Mouse (Mus musculus) embryonic facial prominence, embryonic 12.5 days (tissue): ENCODE data around the gene Sesn2. TPM values are rescaled to one million over a fixed set of nuclear protein-coding genes. Genes with fewer than 3 reads are reported as not detected.

ENCODE experiments used
- ATAC-seq: fragments of 200-750 bp; cut with Nextera tagmentation; 2 replicates; pipeline ENCODE4 v1.8.0; 2017; ENCODE audit not compliant: insufficient number of reproducible peaks, insufficient read depth, low FRiP score, low TSS enrichment
- H3K27ac ChIP-seq: fragments of 300-500 bp; sonication (generic); 2 replicates; pipeline ENCODE4 v1.5.1; 2016; ENCODE audit warnings: mild to moderate bottlenecking
- H3K27me3 ChIP-seq: fragments of 300-500 bp; sonication (generic); 2 replicates; pipeline ENCODE4 v1.6.1; 2016; ENCODE audit warnings: mild to moderate bottlenecking, moderate library complexity
- H3K36me3 ChIP-seq: fragments of 300-500 bp; sonication (generic); 2 replicates; pipeline ENCODE4 v1.6.1; 2016; ENCODE audit warnings: mild to moderate bottlenecking
- H3K4me1 ChIP-seq: fragments of 300-500 bp; sonication (generic); 2 replicates; pipeline ENCODE4 v1.6.1; 2016
- H3K4me2 ChIP-seq: fragments of 300-500 bp; sonication (generic); replicated peaks from 2 replicates; pipeline ENCODE4 v1.6.1; 2016; ENCODE audit warnings: mild to moderate bottlenecking, moderate library complexity
- H3K4me3 ChIP-seq: fragments of 300-500 bp; sonication (generic); 2 replicates; pipeline ENCODE4 v1.5.1; 2016; ENCODE audit warnings: mild to moderate bottlenecking
- H3K9ac ChIP-seq: fragments of 300-500 bp; sonication (generic); 2 replicates; pipeline ENCODE4 v1.6.1; 2016; ENCODE audit warnings: mild to moderate bottlenecking, moderate library complexity
- H3K9me3 ChIP-seq: fragments of 300-500 bp; sonication (generic); 2 replicates; pipeline ENCODE4 v1.6.1; 2016; ENCODE audit warnings: mild to moderate bottlenecking, moderate library complexity
- WGBS: fragments of 180-500 bp; shearing (Covaris S2); methylation state at CpG from one replicate; pipeline ENCODE4 v1.1.7; 2016; 5-methylcytosine and 5-hydroxymethylcytosine counted together
- polyA plus RNA-seq: library from polyadenylated mRNA; unstranded; fragments of >200 nt; fragmentation: Nextera tagmentation; extraction: Ambion mirVana; gene quantifications from 2 replicates; pipeline ENCODE4 v1.2.1, GENCODE M21; 2016

Sesn2 gene
- polyA plus RNA-seq, 1 experiment from 2014 or later = 11.4 TPM

DNA sequence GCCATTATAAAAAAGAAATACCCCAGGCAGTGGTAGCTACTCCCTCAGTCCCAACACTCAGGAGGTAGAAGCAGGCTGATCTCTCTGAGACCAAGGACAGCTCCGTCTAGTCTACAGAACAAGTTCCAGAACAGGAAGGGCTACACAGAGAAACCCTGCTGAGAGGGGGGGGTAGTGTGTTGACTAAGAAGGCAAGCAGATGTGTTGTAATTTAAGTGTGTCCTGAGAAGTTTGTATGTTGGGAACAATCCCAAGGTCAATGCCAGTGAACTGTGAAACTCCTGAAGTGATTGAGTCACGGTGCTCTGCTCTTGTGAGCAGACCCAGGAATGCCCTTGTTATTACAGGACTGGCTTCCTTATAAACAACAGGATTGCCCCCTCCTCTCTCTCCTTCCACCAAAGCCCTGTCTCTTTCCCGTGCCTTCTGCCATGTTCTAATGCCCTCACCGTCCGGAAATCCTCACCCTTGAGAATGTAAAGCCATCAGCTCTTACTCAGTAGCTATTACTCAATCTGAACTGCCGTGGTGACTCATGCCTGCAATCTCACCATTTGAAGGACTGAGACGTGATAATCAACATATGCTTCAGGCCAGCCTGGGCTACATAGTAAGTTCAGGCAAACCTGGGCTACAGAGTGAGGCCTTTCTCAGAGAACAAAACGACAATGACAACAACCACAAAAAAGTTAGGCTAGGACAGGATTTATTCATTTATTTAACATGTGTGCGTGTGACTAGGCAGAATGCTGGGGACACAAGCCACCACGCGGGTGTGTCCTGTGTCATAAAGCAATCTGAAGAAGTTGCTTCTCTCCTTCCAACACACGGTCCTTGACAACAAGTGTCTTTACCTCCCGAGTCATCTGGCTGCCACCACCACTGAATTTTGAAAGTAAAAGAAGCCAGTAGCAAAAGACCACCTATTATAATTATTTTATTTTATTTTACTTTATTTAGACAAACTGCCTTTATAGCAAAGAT is 34.1 kb downstream of the Sesn2 start:
- H3K36me3 ChIP-seq = no peaks in the 10 kb centered on the region
- H3K4me2 ChIP-seq = no peak overlapping the region
- H3K27ac ChIP-seq = no peak overlapping the region
- no peak for ATAC-seq
- no peaks in the 10 kb centered on the region for H3K9me3 ChIP-seq
- no peak overlapping the region for H3K9ac ChIP-seq
- 77% methylated on average over 13 of the region's 13 CpGs for WGBS
- H3K4me1 ChIP-seq = no peaks in the 10 kb centered on the region
- H3K27me3 ChIP-seq = no peaks in the 10 kb centered on the region
- no peak overlapping the region for H3K4me3 ChIP-seq

DNA sequence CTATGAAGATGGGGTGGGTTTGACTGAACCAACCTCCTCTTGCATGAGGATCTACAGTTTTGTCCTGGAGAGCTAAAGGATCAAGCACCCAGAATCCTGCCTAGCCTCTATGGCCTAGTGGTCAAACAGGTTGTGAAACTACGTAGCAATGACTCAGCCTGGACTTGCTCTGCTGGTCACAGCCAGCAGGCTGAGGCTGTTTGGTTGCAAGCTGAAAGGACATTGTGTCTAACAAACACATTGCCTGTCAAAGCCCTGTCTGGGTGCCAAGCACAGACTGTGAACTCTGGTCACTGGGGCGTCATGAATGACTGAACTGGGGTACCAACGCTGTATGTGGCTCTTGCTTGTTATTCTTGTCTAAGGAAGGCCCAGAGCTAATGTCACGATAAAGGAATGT is 35.7 kb downstream of the Sesn2 start:
- 73% methylated on average over 4 of the region's 4 CpGs for WGBS
- no peaks in the 10 kb centered on the region for H3K36me3 ChIP-seq
- peaks cover 9% of the 10 kb centered on the region; the same call in 1 of the 2 replicates for H3K4me1 ChIP-seq
- H3K27ac ChIP-seq = no peak overlapping the region
- no peak for ATAC-seq
- no peak overlapping the region for H3K4me3 ChIP-seq
- no peaks in the 10 kb centered on the region for H3K27me3 ChIP-seq
- H3K9me3 ChIP-seq = no peaks in the 10 kb centered on the region
- H3K4me2 ChIP-seq = no peak overlapping the region
- H3K9ac ChIP-seq = no peak overlapping the region

DNA sequence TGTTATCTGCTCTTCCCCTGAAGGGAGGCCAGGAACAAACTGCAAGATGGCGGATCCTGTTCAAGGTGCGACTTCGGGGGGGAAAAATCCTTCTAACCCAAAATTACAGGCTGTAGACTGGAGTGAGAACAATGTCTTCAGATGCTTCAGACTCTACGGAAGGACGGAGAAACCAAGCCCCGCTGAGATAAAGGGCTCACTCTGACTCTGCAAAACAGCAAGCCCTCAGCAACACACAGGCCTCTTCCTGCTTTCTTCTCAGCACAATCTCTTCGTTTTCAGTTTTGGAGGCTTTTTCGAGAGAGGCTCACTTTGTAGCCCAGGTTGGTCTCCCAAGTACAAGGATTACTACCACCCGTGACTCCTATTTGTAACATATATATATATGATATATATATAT is 36.9 kb downstream of the Sesn2 start:
- no peaks in the 10 kb centered on the region for H3K27me3 ChIP-seq
- no peak overlapping the region for H3K27ac ChIP-seq
- no peak overlapping the region for H3K4me2 ChIP-seq
- no peak overlapping the region for H3K9ac ChIP-seq
- H3K9me3 ChIP-seq = no peaks in the 10 kb centered on the region
- no peaks in the 10 kb centered on the region for H3K36me3 ChIP-seq
- WGBS = 87% methylated on average over 9 of the region's 9 CpGs
- H3K4me3 ChIP-seq = no peak overlapping the region
- peaks cover 10% of the 10 kb centered on the region; the same call in 1 of the 2 replicates for H3K4me1 ChIP-seq
- no peak for ATAC-seq

DNA sequence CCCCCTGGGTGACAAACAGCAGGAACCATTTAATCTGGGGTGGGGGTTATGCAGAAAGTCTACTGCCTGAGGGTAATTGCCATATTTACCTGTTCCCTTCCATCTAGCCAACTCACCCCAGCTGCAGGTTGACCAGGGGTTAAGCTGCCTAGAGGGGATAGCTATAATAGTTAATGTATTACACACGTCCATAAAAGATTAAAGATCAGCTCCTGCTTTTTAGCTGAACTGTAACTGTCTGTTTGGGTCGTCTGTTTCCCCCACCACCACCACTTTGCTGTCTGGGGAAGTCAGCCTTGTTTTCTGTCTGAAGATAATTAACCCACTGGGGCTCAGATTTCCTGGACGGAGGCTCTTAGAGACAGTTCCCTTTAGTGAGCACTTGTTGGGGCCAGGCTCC is 40.4 kb downstream of the Sesn2 start:
- Histone ChIP-seq H3K36me3 (no peaks in the 10 kb centered on the region), H3K4me2 (no peak overlapping the region), H3K27ac (no peak overlapping the region), H3K4me1 (peaks cover 10% of the 10 kb centered on the region; the same call in 1 of the 2 replicates), H3K4me3 (no peak overlapping the region), H3K27me3 (no peaks in the 10 kb centered on the region), H3K9ac (no peak overlapping the region), H3K9me3 (no peaks in the 10 kb centered on the region)
- 5% methylated on average over 3 of the region's 3 CpGs for WGBS
- no peak for ATAC-seq

DNA sequence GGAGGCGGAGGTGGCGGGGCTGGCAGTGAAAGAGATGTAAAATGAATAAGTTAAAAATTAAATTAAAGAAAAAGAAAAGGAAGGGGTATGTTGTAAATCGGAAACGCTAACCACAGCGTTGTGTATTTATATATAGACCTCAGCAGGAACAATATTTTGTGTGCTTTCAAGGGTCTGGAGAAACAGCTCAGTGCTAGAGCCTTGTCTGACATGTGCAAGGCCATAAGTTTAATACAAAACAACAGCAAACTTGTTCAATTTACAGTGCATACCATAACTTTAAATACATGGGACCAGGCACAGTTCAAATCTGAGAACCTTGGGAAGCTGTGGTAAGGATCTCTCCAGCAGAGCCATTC is 46.1 kb downstream of the Sesn2 start:
- Histone ChIP-seq H3K36me3 (peaks cover 18% of the 10 kb centered on the region), H3K4me1 (peaks cover 16% of the 10 kb centered on the region), H3K4me2 (peak overlapping the region; percentile 85), H3K27me3 (no peaks in the 10 kb centered on the region), H3K9ac (no peak overlapping the region), H3K27ac (0 out of 2 replicates have a peak overlapping the region, but pooled peaks have one; percentile 80), H3K9me3 (no peaks in the 10 kb centered on the region), H3K4me3 (peak overlapping the region; percentile 79)
- WGBS = under 1% methylated on average over 5 of the region's 5 CpGs
- ATAC-seq = no peak

DNA sequence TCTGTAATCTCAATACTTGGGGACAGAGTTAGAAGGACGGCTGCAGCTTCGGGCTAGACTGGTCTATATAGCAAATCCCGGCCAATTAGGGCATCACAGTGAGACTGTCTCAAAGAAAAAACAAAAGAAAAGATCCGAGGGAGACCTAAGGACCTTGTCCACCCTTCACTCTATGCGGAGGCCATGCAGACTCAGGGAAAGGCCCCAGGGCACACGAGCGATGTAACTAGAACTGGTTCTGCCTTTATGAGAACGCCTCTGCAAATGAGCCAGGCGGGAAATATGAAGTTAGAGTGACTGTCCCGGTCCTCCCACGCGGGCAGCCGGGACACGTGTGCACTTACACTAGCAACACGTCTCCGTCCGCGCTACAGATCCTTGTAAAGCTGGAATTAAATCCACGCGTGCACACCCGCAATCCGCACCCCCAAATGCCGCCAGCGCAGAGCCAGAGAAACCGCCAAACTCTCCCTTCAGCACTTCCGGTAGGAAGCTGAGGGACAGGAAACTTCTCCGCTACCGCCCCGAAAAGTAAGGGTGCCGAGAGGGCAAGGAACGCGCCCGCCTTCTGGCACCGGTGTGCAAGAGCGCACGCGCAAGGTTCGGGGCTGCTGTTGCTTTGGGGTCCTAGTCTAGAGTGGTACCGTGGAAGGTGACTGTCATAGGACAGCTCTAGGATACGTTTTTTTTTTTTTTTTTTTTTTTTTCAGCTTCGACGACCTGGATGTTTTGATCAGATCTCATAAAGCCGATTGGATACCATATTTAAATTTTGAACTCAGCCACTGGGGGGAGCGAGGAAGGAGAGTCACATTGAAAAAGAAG is 46.7 kb downstream of the Sesn2 start, which contains the start of gene Med18:
TSS of gene Med18 (minus strand) at position 492 of the 825 bp plus-strand sequence.
- Histone ChIP-seq H3K4me2 (peak within 1 kb of the TSS; percentile 85), H3K9me3 (no peaks in the 10 kb centered on the region), H3K27me3 (no peaks in the 10 kb centered on the region), H3K36me3 (peaks cover 21% of the 10 kb centered on the region), H3K9ac (peak within 1 kb of the TSS; percentile 75), H3K27ac (peak within 1 kb of the TSS; percentile 80), H3K4me1 (peaks cover 16% of the 10 kb centered on the region), H3K4me3 (peak within 1 kb of the TSS; percentile 79)
- peak; percentile 90 for ATAC-seq
- WGBS = under 1% methylated on average over 44 of the region's 44 CpGs

DNA sequence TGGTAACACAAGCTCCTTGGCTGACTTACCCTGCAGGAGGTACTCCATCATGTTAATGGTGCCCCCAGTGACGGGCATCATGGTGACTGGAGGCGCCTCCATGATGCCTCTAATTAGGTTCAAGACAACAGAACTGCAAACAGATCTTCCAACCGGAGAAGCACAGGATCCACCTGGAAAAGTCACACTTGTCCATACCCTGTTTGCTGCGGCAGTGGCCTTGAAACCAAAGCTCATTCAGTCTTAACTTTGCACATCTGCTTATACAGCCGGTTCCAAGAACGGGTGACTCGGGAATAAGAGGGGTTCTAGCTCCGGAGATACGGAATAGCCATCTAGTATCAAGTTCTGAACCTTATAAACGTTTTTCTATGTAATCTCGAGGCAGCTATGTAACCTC is 47.5 kb downstream of the Sesn2 start:
- 8% methylated on average over 11 of the region's 11 CpGs for WGBS
- H3K27ac ChIP-seq = no peak overlapping the region
- no peaks in the 10 kb centered on the region for H3K9me3 ChIP-seq
- H3K4me3 ChIP-seq = peak overlapping the region; percentile 79
- H3K4me2 ChIP-seq = peak overlapping the region; percentile 85
- H3K36me3 ChIP-seq = peaks cover 28% of the 10 kb centered on the region
- H3K27me3 ChIP-seq = no peaks in the 10 kb centered on the region
- H3K4me1 ChIP-seq = peaks cover 16% of the 10 kb centered on the region
- peak overlapping the region; percentile 75 for H3K9ac ChIP-seq
- ATAC-seq = no peak

DNA sequence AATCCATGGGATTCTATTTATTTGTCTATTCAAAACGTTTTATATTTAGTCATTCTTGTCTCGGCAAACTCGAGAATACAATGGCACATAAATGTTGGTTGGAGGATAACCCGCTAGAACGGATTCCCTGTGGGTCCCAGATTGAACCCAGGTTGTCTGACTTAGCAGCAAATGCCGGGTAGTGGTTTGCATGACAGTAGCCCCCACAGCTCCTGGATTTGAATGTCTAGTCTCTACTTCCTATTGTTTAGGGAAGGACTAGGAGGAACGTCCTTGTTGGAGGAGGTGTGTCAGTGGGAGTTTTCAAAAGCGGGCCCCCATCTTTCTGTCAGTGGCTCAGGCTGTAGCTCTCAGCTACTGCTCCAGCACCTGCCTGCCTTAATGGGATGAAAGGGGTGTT is 50.1 kb downstream of the Sesn2 start:
- Histone ChIP-seq H3K27me3 (no peaks in the 10 kb centered on the region), H3K4me3 (no peak overlapping the region), H3K4me1 (peaks cover 16% of the 10 kb centered on the region), H3K9ac (no peak overlapping the region), H3K27ac (no peak overlapping the region), H3K4me2 (no peak overlapping the region), H3K9me3 (no peaks in the 10 kb centered on the region), H3K36me3 (peaks cover 33% of the 10 kb centered on the region)
- no peak for ATAC-seq
- 91% methylated on average over 8 of the region's 8 CpGs for WGBS

DNA sequence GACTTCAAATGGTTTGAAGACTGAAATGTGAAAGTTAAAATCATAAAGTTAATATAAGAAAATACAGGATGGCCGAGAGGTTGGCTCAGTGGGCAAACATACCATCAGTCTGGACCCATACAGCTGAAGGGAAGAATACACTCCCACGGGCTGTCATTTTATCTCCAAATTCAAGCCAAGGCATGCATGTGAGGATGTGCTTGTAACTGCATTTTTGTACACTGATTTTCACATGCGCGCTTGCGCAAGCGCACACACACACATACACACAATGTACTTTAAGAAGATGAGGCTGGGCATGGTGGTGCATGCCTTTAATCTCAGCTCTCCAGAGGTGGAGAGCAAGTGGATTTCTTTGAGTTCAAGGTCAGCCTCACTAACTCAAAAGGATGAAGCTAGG is 54.7 kb downstream of the Sesn2 start:
- H3K4me3 ChIP-seq = no peak overlapping the region
- no peaks in the 10 kb centered on the region for H3K27me3 ChIP-seq
- no peak overlapping the region for H3K9ac ChIP-seq
- no peaks in the 10 kb centered on the region for H3K9me3 ChIP-seq
- H3K36me3 ChIP-seq = peaks cover 28% of the 10 kb centered on the region
- H3K4me1 ChIP-seq = no peaks in the 10 kb centered on the region
- no peak overlapping the region for H3K27ac ChIP-seq
- WGBS = 87% methylated on average over 6 of the region's 6 CpGs
- no peak overlapping the region for H3K4me2 ChIP-seq
- ATAC-seq = no peak

DNA sequence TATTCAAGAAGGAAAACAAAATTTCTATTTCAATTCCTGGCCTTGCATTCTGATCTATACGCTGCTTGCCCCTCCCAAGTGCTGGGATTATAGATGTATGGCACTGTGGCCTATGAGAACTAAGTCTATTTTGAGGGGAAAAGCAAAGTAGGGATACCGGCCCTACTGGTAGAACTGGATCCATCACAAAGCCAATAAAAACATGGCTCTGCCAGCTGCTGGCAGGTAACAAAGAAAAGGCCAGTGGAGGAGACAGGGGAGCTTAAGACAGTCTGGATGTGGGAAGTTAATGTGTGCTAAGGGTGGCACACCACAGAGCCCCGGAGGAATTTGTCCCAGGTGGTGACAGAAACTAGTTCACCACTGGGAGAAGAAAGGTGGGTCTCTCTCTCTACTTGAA is 55.2 kb downstream of the Sesn2 start:
- Histone ChIP-seq H3K4me2 (no peak overlapping the region), H3K27ac (no peak overlapping the region), H3K4me1 (no peaks in the 10 kb centered on the region), H3K9ac (no peak overlapping the region), H3K36me3 (peaks cover 24% of the 10 kb centered on the region), H3K4me3 (no peak overlapping the region), H3K27me3 (no peaks in the 10 kb centered on the region), H3K9me3 (no peaks in the 10 kb centered on the region)
- WGBS = 86% methylated on average over 3 of the region's 3 CpGs
- no peak for ATAC-seq

DNA sequence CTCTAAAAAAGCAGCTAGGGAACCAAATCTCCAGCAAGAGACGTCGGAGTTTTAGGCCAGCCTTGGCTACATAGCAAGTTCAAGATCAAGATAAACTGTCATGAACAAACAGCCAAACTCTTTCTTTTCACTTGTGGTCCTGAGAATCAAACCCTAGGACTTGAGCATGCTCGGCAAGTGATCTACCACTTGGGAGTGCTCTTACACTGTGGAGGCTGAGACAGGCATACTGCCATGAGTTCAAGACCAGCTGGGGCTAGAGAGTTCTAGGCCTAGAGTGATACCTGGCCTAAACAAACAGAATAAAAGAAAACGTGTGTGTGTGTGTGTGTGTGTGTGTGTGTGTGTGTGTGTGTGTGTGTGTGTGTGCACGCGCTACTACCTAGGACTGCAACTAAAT is 56.1 kb downstream of the Sesn2 start:
- Histone ChIP-seq H3K27ac (no peak overlapping the region), H3K27me3 (no peaks in the 10 kb centered on the region), H3K4me1 (no peaks in the 10 kb centered on the region), H3K36me3 (peaks cover 14% of the 10 kb centered on the region), H3K9me3 (no peaks in the 10 kb centered on the region), H3K4me3 (no peak overlapping the region), H3K4me2 (no peak overlapping the region), H3K9ac (no peak overlapping the region)
- no peak for ATAC-seq
- 81% methylated on average over 5 of the region's 6 CpGs for whole genome bisulfite sequencing
